Mouse (Mus musculus) CD8-positive naive resting alpha-beta T cell, adult 2 months (primary cell): ENCODE data around the gene March10.

ENCODE experiments used
- DNase-seq, 2 experiments: peaks; one replicate each; pipeline ENCODE4 v3.0.0; 2022; ENCODE audit warnings: low read depth in 2 of 2, low spot score in 2 of 2

March10 gene

GRCm38 (mm10) chr11:105456497-105456907, at the start of gene March10:
Gene March10 (minus strand): TSS chr11:105456735.
- DNase-seq = no peak

- no peak for DNase-seq
Observed at GRCm38 (mm10) chr11:105506322-105506721, 49.8 kb upstream of the March10 start.

- DNase-seq = no peak
Observed at GRCm38 (mm10) chr11:105505038-105505437, 48.5 kb upstream of the March10 start.

GRCm38 (mm10) chr11:105502311-105502710, 45.8 kb upstream of the March10 start:
- no peak for DNase-seq

- DNase-seq = no peak
Observed at GRCm38 (mm10) chr11:105497505-105497904, 41.0 kb upstream of the March10 start.

- no peak for DNase-seq
Observed at GRCm38 (mm10) chr11:105496665-105497064, 40.1 kb upstream of the March10 start.

- no peak for DNase-seq
Observed at GRCm38 (mm10) chr11:105495591-105496270, 39.2 kb upstream of the March10 start.

- no peak for DNase-seq
Observed at GRCm38 (mm10) chr11:105494786-105495369, 38.3 kb upstream of the March10 start.

- no peak for DNase-seq
Observed at GRCm38 (mm10) chr11:105492392-105492791, 35.9 kb upstream of the March10 start.

- DNase-seq = no peak
Observed at GRCm38 (mm10) chr11:105490971-105491370, 34.4 kb upstream of the March10 start.

- DNase-seq = no peak
Observed at GRCm38 (mm10) chr11:105485412-105485811, 28.9 kb upstream of the March10 start.

- DNase-seq = no peak
Observed at GRCm38 (mm10) chr11:105484993-105485392, 28.5 kb upstream of the March10 start.

- DNase-seq = no peak
Observed at GRCm38 (mm10) chr11:105482747-105483146, 26.2 kb upstream of the March10 start.

GRCm38 (mm10) chr11:105474746-105475145, 18.2 kb upstream of the March10 start:
- DNase-seq = no peak

- no peak for DNase-seq
Observed at GRCm38 (mm10) chr11:105474352-105474736, 17.8 kb upstream of the March10 start.

GRCm38 (mm10) chr11:105473716-105474351, 17.3 kb upstream of the March10 start:
- DNase-seq = no peak

- DNase-seq = no peak
Observed at GRCm38 (mm10) chr11:105472610-105473009, 16.1 kb upstream of the March10 start.

GRCm38 (mm10) chr11:105470896-105471295, 14.4 kb upstream of the March10 start:
- no peak for DNase-seq

GRCm38 (mm10) chr11:105469561-105469960, 13.0 kb upstream of the March10 start:
- DNase-seq = no peak

GRCm38 (mm10) chr11:105469091-105469507, 12.6 kb upstream of the March10 start:
- no peak for DNase-seq

GRCm38 (mm10) chr11:105468436-105468835, 11.9 kb upstream of the March10 start:
- no peak for DNase-seq

- no peak for DNase-seq
Observed at GRCm38 (mm10) chr11:105467816-105468215, 11.3 kb upstream of the March10 start.
